Mouse (Mus musculus): Measurements from ENCODE around the gene Nup107.
A peak's percentile ranks its signal among the peaks of the same experiment; 100 is the strongest.
"Not testable (repeated sequence)": the region's sequence is repeated elsewhere in the genome, so short reads cannot be mapped to it uniquely, and the experiment has no call there.

Nup107 gene

DNA sequence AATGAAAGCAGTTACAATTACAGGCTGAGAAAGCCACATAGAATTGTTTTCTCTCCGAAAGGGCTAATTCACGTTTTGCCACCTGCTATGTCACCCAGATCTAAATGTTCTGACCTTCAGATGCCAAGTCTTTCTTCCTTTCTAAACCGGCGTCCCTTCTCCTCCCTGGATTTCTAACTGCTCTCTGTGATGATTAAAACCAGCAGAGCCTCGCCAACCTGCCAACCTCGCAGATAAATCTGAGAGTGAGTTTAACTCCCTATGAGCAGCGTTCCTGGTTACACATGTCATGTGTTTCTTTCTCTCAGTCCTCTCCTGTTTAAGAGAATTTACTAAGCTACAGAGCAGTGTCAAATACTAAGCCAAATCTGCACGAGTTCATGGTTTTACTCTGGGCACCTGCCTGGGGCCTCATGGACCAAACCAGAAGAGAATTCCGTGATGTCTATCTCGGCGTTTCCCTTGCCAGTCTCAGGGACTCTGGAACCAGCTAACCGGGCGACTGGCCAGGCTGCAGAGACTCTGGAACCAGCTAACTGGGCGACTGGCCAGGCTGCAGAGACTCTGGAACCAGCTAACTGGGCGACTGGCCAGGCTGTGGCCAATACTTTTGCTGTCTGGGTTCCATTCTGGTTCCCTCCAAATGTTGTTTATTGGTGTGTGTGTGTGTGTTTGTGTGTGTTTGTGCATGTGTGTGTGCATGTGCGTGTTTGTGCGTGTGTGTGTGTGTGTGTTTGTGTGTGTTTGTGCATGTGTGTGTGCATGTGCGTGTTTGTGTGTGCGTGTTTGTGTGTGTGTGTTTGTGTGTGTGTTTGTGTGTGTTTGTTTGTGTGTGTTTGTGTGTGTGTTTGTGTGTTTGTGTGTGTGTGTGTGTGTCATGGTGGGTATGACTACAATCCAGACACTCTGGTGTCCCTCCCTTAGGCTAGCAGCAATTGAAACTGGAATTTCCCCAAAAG, 74.1 kb downstream of the Nup107 start:
- DNase-seq (ENCODE audit: low read depth), result no peak

DNA sequence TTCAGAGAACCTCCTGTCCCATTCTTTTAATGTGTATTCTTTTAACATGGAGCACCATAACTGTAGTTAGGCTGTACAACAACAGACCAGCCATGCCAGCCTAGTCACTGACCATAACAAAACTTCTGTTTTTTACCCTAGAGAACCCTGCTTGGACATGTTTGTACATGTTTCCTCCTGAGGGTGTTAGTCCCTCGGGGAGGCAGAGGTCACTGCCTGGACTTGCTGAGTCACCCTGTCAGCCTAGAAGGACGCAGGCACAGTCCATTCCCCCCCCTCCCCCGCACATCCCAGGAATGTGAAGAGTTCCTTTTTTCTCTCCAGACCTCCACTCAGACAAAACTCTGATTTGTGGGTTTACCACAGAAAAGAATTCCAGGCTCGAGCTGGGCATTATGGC, 74.9 kb downstream of the Nup107 start:
- no peak for DNase-seq (ENCODE audit: low read depth)

DNA sequence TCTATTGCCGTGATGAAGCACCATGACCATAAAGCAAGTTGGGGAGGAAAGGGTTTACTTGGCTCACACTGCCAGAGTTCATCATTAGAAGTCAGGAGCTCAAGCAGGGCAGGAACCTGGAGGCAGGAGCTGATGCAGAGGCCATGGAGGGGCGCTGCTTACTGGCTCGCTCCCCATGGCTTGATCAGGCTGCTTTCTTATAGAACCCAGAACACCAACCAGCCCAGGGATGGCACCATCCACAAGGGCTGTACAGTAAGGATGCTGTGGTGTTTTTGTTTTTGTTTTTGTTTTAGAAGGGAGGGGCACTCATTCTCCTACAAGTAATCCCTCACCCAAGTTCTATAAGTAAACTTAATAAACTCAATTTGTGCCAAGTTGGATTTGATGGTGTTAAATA, 75.8 kb downstream of the Nup107 start:
- DNase-seq (ENCODE audit: low read depth), result no peak

- DNase-seq (ENCODE audit: low read depth), result not testable (repeated sequence)
These were observed 76.9 kb downstream of the Nup107 start for GRCm38 (mm10) chr10:117715654-117716053.

DNA sequence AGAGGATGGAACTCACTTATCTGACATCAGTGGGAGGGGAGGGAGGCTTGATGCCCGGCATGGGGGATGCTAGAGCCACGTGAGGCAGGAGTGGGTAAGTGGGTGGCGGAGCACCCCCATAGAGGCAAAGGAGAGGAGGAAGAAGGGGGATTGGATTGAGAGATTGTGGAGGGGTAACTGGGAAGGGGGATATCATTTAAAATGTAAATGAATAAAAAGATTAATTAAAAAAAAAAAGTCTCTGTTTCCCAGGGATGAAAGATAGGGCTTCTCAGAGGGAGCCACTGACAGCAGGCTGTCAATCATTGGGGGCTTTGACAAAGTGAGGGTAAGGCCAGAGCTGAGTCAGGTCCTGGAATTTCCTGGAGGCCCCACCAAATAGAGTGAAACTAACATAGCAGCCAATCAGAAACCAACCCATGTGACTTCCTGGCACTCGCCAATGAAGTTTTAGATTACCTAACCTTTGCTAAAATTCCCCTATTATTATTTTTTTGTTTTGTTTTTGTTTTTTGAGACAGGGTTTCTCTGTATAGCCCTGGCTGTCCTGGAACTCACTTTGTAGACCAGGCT, 77.5 kb downstream of the Nup107 start:
- DNase-seq (ENCODE audit: low read depth), result peak; percentile 72

GRCm38 (mm10) chr10:117714048-117714545, 78.4 kb downstream of the Nup107 start:
- DNase-seq (ENCODE audit: low read depth), result no peak

DNA sequence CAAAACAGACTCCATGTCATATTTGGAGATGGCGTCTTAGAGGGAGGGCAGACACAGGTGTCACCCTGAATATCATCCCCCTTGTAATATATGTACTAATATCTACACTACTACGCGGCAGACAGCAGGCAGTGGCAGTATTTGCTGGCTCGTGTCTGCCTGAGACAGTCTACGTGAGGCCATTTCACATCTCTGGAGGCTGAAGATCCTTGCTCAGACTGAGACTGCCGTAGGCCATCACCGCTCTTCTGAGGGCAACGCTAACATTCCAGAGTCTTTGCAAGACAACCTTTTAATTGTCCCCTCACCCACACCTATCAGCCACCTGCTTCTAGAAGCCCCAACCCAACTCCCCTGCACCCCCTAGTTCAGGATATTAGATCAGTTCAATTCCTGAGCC, 79.0 kb downstream of the Nup107 start:
- DNase-seq (ENCODE audit: low read depth), result no peak

DNA sequence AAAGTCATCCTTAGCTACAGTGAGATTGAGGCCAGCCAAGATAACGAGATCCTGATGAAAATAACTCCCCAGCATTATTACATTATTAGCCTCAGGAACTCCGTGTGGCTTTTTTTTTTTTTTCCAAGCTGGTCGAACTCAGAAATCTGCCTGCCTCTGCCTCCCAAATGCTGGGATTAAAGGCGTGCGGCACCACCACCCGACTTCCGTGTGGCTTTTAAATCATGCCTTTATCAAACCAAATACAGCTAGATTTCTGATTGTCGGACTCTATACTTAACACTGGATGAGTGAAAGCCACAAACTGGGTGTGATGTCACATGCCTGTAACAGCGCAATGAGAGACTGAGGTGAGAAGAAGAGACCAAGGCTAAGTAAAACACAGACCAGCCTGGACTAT, 79.6 kb downstream of the Nup107 start:
- DNase-seq (ENCODE audit: low read depth), result no peak

DNA sequence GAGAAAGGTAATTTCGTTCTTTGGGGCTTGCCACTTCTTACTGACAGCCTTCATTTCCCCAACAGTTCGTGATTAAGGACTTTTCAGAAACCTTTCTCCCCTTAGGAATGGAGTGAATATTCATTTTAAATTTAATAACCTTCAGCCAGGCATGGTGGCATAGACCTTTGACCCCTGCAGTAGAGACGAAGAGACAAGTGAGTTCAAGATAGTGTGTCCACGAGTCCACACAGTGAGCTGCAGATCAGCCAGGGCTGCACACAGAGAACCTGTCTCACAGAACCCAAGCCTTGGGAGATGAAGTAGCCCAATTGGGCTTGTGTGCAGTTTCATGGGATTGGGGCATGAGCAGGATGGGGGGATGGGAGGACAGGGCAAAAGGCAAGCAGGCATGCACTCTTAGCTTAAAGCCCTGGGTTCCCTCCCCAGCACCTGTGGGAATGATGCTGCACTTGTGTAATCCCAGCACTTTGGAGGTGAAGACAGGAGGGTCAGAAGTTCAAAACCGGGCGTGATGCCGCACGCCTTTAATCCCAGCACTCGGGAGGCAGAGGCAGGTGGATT, 80.2 kb downstream of the Nup107 start:
- no peak for DNase-seq (ENCODE audit: low read depth)

DNA sequence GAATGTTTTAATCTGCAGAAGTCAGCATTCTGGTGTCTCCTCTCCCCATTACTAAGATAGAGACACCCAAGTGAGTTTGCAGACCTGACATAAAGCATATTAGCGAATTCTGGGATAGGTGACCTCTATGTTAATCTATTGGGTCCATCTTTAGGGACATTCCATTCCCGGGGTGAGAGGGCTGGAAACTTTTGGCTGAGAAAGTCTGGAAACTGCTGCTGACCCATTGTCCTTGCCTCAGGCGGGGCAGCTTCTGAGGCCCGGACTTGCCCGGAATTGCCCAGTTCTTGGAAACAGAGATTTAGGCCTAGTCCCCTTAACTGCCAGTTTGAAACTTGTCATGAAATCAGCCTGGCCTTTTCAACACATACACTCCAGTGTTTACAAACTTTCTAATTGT, 81.1 kb downstream of the Nup107 start:
- no peak for DNase-seq (ENCODE audit: low read depth)

DNA sequence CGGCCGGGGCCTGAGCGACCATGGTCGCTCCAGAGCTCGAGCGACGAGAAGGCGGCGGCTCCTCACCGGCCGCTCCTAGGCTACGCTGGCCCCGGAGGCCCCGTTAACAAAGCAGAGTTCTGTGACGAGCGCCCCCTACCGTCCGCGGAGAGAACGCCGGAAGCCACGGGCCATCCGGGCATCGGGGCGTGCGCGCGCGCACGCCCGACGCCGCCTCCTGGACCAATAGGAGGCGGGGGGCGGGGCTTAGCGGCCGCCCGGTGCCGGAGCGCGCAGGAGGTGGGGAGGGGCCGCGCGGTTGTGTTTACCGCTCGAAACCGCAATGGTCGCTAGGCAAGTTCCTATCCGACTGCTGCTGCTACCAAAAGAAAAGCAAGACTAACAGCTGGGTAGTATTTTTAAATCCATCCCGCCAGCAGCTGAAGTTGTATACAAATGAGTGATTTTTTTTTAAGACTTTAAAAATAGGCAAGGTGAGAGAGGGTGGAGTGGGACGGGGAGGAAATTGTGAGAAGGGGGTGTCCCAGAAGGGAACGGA, 81.8 kb downstream of the Nup107 start, which contains the start of gene Mdm2:
TSS of gene Mdm2 (minus strand) at position 155 of the 538 bp plus-strand sequence.
- peak; percentile 97 for DNase-seq (ENCODE audit: low read depth)

DNA sequence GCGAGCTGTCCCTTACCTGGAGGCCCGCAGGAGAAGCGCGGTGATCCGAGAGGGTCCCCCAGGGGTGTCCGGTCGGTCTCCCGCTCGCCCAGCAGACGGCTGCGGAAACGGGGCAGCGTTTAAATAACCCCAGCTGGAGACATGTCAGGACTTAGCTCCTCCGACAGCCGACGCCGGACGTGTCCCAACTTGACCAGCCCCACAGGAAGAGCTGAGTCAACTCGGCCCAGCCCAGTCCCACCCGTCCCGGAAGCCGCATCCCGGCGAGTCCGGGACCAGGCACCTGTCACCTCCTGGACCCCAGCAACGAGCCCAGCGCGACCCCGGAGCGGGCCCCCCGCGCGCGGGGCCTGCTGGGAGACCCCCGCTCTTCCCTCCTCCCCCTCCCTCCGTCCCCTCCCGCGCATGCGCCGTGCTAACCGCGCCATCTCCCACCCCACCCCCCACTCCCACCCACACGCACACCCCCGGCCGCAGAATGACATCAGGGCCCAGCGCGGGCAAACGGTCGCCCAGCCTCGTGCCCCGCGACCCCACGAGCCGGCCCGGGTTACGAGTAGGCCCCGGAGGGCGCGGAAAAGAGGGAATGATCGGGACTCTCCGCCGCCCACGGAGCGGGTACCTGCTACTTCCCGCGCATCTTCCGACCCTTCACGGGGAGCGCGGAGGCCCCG, 82.4 kb downstream of the Nup107 start:
- peak; percentile 85 for DNase-seq (ENCODE audit: low read depth)

- peak; percentile 68 for DNase-seq (ENCODE audit: low read depth)
These were observed 83.1 kb downstream of the Nup107 start for GRCm38 (mm10) chr10:117709326-117709830.

- no peak for DNase-seq (ENCODE audit: low read depth)
These were observed 83.6 kb downstream of the Nup107 start for GRCm38 (mm10) chr10:117708856-117709255.

DNA sequence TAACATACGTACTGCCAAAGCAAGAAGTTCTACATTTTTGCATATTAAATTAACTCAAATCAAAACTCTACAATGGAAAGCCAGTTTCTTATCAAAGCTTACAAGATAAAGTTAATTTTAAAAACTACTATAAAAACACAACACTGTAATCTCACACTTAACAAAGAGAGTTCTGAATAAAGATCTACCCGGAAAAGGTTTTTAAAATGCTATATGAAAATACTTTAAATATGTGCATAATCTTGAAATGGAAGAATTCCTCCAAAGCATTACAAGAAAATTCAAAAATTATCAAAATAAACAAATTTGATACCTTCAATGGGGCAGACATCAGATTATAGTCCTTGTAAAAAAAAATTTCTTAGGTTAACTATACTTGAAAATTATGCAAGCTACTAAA, 84.1 kb downstream of the Nup107 start:
- DNase-seq (ENCODE audit: low read depth), result no peak

- no peak for DNase-seq (ENCODE audit: low read depth)
These were observed 85.2 kb downstream of the Nup107 start for GRCm38 (mm10) chr10:117707114-117707838.

DNA sequence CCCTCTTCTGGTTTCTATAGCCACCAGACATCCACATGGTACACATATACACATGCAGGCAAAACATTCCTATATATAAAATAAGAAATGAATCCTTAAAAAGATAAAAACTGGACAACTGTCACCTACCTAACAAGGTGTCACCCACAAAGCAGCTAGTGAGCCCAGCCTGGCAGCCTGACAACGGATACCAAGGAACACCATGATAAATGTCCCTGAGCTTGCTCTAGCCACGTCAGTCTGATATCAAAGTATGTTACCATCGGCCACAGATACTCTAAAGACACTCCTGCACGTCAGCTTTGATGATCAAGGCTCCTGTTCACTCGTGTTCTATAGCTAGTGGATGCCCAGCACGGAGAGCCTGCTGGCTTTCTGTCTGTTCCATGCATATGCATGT, 86.1 kb downstream of the Nup107 start:
- DNase-seq (ENCODE audit: low read depth), result no peak

DNA sequence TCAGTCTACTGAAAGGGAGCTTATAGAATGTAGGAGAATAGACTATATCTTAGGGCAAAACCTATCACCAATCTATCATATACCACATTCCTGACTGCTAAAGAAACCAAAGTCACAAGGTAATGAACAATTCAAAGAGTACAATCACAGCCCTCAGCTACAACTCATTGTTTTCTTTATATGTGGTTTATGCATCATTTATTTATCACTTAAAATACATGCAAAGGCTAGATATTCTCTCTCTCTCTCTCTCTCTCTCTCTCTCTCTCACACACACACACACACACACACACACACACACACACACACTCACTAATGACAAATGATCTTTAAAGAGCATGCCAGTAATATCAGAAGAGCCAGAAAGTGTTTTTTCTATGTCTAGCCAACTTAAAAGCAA, 86.7 kb downstream of the Nup107 start:
- no peak for DNase-seq (ENCODE audit: low read depth)

- no peak for DNase-seq (ENCODE audit: low read depth)
These were observed 87.6 kb downstream of the Nup107 start for GRCm38 (mm10) chr10:117704964-117705335.

DNA sequence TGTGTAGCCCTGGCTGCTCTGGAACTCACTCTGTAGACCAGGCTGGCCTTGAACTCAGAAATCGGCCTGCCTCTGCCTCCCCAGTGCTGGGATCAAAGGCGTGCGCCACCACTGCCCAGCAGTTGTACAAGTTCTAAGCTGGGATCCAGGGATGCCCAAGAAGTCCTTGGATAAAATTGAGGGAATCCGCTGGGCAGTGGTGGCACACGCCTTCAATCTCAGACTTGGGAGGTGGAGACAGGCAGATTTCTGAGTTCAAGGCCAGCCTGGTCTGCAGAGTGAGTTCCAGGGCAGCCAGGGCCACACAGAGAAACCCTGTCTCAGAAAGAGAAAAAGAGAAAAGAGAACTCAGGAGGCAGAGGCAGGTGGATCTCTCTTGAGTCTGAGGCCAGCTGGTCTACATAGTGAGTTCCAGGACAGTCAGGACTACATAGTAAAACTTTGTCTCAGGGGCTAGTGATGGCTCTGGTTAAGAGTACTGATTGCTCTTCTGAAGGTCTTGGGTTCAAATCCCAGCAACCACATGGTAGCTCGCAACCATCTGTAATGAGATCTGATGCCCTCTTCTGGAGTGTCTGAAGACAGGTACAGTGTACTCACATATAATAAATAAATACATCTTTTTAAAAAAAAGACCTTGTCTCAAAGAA, 88.1 kb downstream of the Nup107 start:
- DNase-seq (ENCODE audit: low read depth), result not testable (repeated sequence)

DNA sequence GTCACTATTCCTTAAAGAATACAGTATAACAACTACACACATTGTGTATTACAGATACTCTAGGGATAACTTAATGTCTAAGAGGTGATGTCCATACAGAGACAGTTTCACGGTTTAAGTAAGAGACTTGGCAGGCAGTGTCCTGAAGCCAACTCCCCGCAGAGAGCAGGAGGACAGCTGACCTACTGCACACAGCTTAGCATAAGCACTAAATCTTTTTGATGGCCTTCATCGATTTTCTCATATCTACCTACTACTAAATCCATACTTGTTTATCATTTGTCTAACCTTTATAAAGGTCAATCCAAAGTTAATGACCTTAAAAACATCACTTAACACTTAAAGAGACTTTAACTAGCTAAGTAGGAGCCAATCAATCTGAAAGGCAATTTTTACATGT, 89.0 kb downstream of the Nup107 start:
- DNase-seq (ENCODE audit: low read depth), result no peak
